Mouse (Mus musculus) cerebellum, adult 18-20 months (tissue): Measurements from ENCODE around the gene Rnf208.

Experiments
- DNase-seq, 2 experiments: peaks; one replicate each; pipeline ENCODE4 v3.0.0; 2021

The Rnf208 gene

GRCm38 (mm10) chr2:25224766-25225752 is 17.0 kb upstream of the Rnf208 start:
- peak; percentile 95 to 99 for DNase-seq

DNA sequence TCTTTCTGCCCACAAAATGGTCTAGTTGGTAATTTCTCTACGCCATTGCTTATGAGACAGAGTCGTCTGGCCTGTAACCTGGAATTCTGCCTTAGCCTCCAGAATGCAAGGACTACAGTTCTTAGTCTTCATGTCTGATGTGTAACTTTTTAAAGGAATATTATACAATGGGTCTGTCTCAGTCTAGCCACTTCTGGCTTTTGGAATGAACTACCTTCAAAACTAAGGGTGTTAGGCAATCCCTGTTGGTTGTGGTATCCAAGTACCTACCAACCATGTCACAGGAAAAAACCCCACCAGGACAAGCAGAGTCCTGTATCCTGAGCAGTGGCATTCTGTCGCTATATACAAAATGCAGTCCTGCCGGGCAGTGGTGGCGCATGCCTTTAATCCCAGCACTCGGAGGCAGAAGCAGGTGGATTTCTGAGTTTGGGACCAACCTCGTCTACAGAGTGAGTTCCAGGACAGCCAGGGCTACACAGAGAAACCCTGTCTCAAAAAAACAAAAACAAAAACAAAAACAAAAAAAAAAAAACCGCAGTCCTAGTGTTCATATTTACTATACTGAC is 16.2 kb upstream of the Rnf208 start:
- DNase-seq = no peak

DNA sequence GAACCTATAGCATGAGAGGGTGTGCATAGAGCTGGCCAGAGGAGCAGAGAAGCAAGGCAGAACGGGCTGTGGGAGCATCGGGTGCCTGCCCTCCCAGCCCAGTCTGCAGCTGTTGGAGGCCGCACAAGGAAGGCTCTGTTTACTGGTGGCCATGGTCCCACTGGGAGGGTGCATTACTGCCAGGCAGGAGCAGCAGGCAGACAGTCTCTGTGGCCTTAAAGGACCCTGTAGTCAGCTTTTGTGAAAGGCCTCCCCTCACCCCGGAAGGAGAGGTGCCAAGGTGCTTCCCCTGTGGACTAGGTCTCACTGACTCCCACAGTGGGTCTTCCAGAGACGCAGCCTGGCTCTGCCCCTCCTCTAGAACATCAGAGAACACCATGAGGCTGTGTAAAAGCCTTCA is 15.2 kb upstream of the Rnf208 start:
- peak in 1 of 2 experiments; percentile 40 for DNase-seq

DNA sequence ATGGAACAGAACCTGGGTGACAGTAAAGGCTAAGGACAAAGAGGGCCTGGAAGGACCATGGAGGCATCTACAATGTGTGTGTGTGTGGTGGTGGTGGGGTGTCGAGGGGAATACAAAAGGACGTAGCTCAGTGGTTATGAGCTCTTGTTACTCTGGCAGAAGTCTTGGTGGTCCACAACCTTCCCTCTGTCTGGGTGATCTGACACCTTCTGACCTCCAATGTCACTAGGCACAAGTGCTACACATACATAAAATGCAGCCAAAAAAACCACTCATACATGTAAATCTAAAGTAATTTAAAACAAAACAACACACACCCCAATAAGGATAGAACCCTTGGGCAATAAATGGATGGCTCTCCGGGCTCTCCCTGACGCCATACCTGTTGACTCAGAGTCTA is 14.6 kb upstream of the Rnf208 start:
- no peak for DNase-seq

- DNase-seq = peak; percentile 87 to 90
These were observed 13.6 kb upstream of the Rnf208 start for GRCm38 (mm10) chr2:25228431-25228889.

GRCm38 (mm10) chr2:25228995-25229530 is 13.0 kb upstream of the Rnf208 start:
- no peak for DNase-seq

- no peak for DNase-seq
These were observed 12.5 kb upstream of the Rnf208 start for GRCm38 (mm10) chr2:25229582-25229981.

DNA sequence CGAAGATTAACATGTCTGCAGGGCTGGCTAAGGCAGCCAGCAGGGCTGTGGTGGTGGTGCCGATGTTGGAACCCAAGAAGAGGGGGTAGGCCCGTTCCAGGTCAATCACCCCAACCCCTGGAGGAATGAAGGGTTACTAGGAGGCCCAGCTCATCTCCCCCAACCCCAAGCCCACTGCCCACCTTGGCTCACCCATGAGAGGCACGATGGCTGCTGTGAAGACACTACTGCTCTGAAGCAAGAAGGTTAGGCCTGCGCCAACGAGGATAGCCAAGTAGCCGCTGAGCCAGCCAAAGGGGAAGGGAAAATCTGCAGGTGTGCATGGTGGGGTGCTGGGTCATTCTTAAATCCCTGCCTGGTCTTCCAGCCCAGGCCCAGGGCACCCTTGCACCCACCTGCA is 11.5 kb upstream of the Rnf208 start:
- DNase-seq = no peak

DNA sequence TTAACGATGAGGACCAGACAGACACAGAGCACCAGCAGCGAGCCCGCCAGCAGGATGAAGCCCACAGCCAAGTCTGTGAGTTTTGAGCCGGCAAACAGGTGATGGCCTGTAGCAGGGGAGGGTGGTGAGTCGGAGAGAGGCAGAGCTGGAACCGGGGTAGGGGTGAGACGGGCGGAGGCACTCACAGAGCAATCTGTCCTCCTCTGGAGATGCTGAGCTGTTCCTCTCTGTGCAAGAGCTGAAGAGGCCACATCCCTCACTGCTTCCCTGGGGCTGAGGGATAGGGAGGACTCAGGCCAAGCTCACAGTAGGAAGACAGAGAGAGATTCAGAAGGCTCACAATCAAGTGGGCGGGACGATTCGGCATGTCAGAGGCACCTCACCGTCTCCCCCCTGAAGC is 11.0 kb upstream of the Rnf208 start:
- no peak for DNase-seq

DNA sequence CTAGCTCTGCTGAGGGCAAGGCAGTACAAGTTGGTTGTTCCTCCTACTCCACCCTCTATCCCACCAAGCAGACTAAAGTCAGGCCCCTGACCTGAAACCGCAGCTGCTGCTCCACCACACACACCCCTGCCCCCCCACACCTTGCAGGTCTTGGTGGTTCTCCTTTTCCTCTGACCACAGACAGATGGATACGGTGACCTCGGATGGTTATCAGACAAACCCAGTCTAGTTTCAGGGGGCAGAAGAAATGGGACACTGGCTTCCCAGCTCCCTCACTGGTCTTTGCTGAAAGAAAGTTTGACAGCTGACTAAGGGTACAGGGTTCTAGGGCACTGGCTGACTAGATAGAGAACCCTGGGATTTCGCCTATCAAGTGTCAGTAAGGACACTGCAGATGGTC is 8.6 kb upstream of the Rnf208 start:
- DNase-seq = no peak

GRCm38 (mm10) chr2:25234050-25234449 is 8.0 kb upstream of the Rnf208 start, which contains the start of gene Slc34a3:
Gene Slc34a3 (minus strand): TSS chr2:25234364.
- DNase-seq = no peak

DNA sequence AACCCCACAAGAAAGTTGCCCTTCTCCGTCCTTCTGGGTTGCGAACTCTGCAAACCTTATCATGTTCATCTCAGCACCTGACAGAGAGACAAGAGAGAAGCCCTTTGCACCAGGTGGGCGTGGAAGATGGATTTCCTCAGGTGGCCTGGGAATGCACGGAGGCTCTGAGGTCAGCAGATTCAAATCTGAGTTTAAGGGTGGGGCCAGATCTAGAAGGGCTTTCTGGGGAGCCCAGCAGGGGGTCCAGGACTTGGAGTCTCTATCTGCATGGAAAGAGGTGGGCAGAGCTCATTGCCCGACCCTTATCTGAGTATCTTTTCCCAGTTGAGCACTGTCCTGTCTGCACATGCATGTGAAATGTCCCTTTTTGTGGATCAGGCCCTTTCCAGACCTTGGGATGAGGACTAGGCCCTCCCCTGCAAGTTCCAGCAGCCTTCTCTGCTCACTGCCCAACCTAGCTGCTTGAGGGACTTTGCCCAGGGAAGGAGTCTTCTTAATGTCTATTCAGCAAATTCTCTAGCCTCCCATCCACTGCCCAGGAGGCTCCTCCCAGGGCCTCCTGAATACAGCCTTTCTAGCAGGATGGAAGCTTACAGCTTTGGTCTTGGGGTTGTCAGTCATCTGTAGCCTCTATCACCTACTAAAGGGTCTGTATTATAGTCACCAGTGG is 7.4 kb upstream of the Rnf208 start:
- no peak for DNase-seq

DNA sequence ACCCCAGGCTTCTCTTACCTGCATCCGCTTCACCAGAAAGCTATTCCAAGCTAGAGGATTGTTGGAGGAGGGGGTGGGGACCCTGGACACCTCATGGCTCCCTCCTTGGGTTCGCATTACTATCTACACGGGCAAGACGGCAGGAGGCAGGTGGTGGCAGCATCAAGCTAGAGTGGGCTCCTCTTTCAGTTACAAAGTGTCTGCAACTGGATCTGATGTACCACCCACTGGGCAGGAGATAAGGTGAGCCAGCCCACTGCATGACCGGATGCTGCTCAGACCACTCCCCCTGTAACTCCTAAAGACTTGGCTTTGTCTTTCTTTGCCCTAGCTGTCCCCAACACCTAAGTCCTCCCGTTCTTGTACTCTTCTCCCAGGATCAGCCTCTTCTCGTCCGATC is 5.4 kb upstream of the Rnf208 start, which contains the start of gene Rnf224:
TSS of gene Rnf224 (minus strand) at position 174 of the 400 bp plus-strand sequence.
- DNase-seq = no peak

- DNase-seq = no peak
These were observed 4.5 kb upstream of the Rnf208 start for GRCm38 (mm10) chr2:25237522-25237921.

GRCm38 (mm10) chr2:25238106-25238505 is 3.9 kb upstream of the Rnf208 start:
- no peak for DNase-seq

GRCm38 (mm10) chr2:25239766-25240165 is 2.3 kb upstream of the Rnf208 start:
- no peak for DNase-seq

GRCm38 (mm10) chr2:25240310-25240709 is 1.7 kb upstream of the Rnf208 start:
- no peak for DNase-seq

GRCm38 (mm10) chr2:25240723-25241437 is 1.2 kb upstream of the Rnf208 start:
- peak; percentile 69 to 83 for DNase-seq

DNA sequence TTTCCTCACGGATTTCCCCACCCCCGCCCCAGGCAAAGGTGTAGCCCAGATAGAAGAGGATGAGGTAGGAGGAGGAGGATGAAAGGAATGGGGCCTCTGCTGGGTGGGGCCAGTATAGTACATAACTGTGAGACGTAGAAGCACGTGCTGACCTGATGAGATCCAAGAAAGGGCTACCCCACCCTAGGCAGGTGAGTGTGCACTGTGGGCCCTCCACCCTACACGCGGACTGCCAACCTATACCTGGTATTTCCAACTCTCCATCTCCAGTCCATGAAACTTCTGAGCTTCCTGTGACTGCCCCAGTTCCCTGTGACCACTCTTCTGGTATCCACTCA is 648 bp upstream of the Rnf208 start:
- DNase-seq = no peak

- peak; percentile 17 to 36 for DNase-seq
These were observed 1.3 kb downstream of the Rnf208 start for GRCm38 (mm10) chr2:25243342-25243741.

GRCm38 (mm10) chr2:25244144-25244543 is 2.1 kb downstream of the Rnf208 start:
- no peak for DNase-seq
